Mouse (Mus musculus) left cerebral cortex, adult 2 months (tissue): ENCODE results near the gene Spred3. TPM values are rescaled to one million over a fixed set of nuclear protein-coding genes. Genes with fewer than 3 reads are reported as not detected.
"Not testable (repeated sequence)": the region's sequence is repeated elsewhere in the genome, so short reads cannot be mapped to it uniquely, and the experiment has no call there.

Source experiments
- DNase-seq, 2 experiments: peaks; one replicate each; pipeline ENCODE4 v3.0.0; 2021 to 2022; ENCODE audit warnings: low spot score in 2 of 2, mixed read lengths in 1 of 2; ENCODE audit errors: extremely low spot score in 1 of 2
- H3K27ac ChIP-seq: fragments of 200-600 bp; 2 replicates; pipeline ENCODE4 v1.8.1; 2022
- H3K4me3 ChIP-seq: fragments of 200-600 bp; 2 replicates; pipeline ENCODE4 v1.8.1; 2022
- CTCF ChIP-seq: fragments of 200-600 bp; IDR thresholded peaks from 2 replicates; pipeline ENCODE4 v1.8.1; 2022; ENCODE audit warnings: antibody characterized with exemption, mild to moderate bottlenecking, moderate library complexity
- intact Hi-C: fragments of 180-260 bp; cut with DNase I; formaldehyde crosslinking; loops from one replicate; pipeline ENCODE4 v1.15.1; 2025
- long read RNA-seq, 2 experiments: library from polyadenylated mRNA; stranded (forward); transcript quantifications; one replicate each; pipeline ENCODE4 v2.0.0; 2021; ENCODE audit warnings: borderline mapping rate in 2 of 2
- total RNA-seq, 2 experiments: library from RNA; stranded (reverse); gene quantifications; 2 replicates each; pipeline ENCODE4 v1.2.3; 2021

The Spred3 gene
- total RNA-seq = 10 to 100 TPM; 56.0 to 59.3 TPM
- long read RNA-seq, experiment 1, partial matches to known transcripts = 7 of 22 reads
- long read RNA-seq, experiment 1, other reads (novel, unspliced or antisense) = 15 of 22 reads
- long read RNA-seq, experiment 2, partial matches to known transcripts = 3 of 10 reads
- long read RNA-seq, experiment 2, other reads (novel, unspliced or antisense) = 7 of 10 reads

GRCm38 (mm10) chr7:29170066-29170754 is at the start of gene Spred3, which contains the start of gene Ggn:
Spred3 (minus strand) TSS chr7:29170411.
Ggn (plus strand) TSS chr7:29170210.
- no peak for TF ChIP-seq CTCF
- H3K4me3 ChIP-seq = peak within 1 kb of the TSS; percentile 83
- peak within 1 kb of the TSS; percentile 94 for H3K27ac ChIP-seq
- peak; percentile 39 to 47 for DNase-seq
- intact Hi-C loops = loop anchor here (10.0 kb wide), 1 partner anchor 195 kb away; no protein-coding TSS in a partner anchor

GRCm38 (mm10) chr7:29214846-29215245 is 44.6 kb upstream of the Spred3 start:
- no peak overlapping the region for H3K27ac ChIP-seq
- intact Hi-C loops = no loop called here
- TF ChIP-seq CTCF = no peak
- no peak for DNase-seq
- no peak overlapping the region for H3K4me3 ChIP-seq

GRCm38 (mm10) chr7:29214236-29214635 is 44.0 kb upstream of the Spred3 start:
- no peak for TF ChIP-seq CTCF
- DNase-seq = no peak
- intact Hi-C loops = no loop called here
- H3K4me3 ChIP-seq = no peak overlapping the region
- H3K27ac ChIP-seq = no peak overlapping the region

- Histone ChIP-seq H3K4me3 (no peak within 1 kb of the TSS), H3K27ac (no peak within 1 kb of the TSS)
- intact Hi-C loops = no loop called here
- DNase-seq = no peak
- TF ChIP-seq CTCF = no peak
These were observed 43.5 kb upstream of the Spred3 start, which contains the start of gene Catsperg1 for GRCm38 (mm10) chr7:29213675-29214082. Catsperg1 (minus strand) TSS chr7:29214035.

GRCm38 (mm10) chr7:29212775-29213560 is 42.8 kb upstream of the Spred3 start:
- H3K27ac ChIP-seq, intact Hi-C loops, DNase-seq, H3K4me3 ChIP-seq: not testable (repeated sequence)

GRCm38 (mm10) chr7:29212199-29212765 is 42.1 kb upstream of the Spred3 start:
- no peak overlapping the region for H3K27ac ChIP-seq
- no peak for TF ChIP-seq CTCF
- no peak for DNase-seq
- no peak overlapping the region for H3K4me3 ChIP-seq
- intact Hi-C loops = no loop called here

GRCm38 (mm10) chr7:29211415-29212198 is 41.4 kb upstream of the Spred3 start:
- intact Hi-C loops = no loop called here
- peak; percentile 26 to 38 for DNase-seq
- TF ChIP-seq CTCF = no peak
- Histone ChIP-seq H3K27ac (no peak overlapping the region), H3K4me3 (peak overlapping the region; percentile 38)

- H3K4me3 ChIP-seq = peak overlapping the region; percentile 38
These were observed 40.8 kb upstream of the Spred3 start for GRCm38 (mm10) chr7:29211013-29211412.

GRCm38 (mm10) chr7:29202577-29202976 is 32.4 kb upstream of the Spred3 start:
- DNase-seq = no peak
- H3K27ac ChIP-seq = no peak overlapping the region
- no peak for TF ChIP-seq CTCF
- intact Hi-C loops = loop anchor here (10.0 kb wide), 1 partner anchor 512 kb away; no protein-coding TSS in a partner anchor
- H3K4me3 ChIP-seq = no peak overlapping the region

More at GRCm38 (mm10) chr7:29211013-29211412, 40.8 kb upstream of the Spred3 start:
- intact Hi-C loops, DNase-seq, H3K27ac ChIP-seq: not testable (repeated sequence)

GRCm38 (mm10) chr7:29194230-29194629 is 24.0 kb upstream of the Spred3 start:
- H3K4me3 ChIP-seq, DNase-seq, H3K27ac ChIP-seq, intact Hi-C loops: not testable (repeated sequence)

GRCm38 (mm10) chr7:29181323-29181722 is 11.1 kb upstream of the Spred3 start:
- not testable (repeated sequence) for H3K27ac ChIP-seq, DNase-seq, H3K4me3 ChIP-seq
- intact Hi-C loops = loop anchor here (2.0 kb wide), 2 partner anchors 57 to 119 kb away; partner anchors contain the start of gene Yif1b
